Mouse (Mus musculus): ENCODE measurements around the gene C130074G19Rik.

The C130074G19Rik gene

GRCm38 (mm10) chr1:184882281-184883268, at the start of gene C130074G19Rik:
TSS of gene C130074G19Rik (minus strand) at chr1:184883218.
- no peak for DNase-seq (ENCODE audit: extremely low spot score, low read depth, low spot score)

- DNase-seq (ENCODE audit: extremely low spot score, low read depth, low spot score), result no peak
Measured at GRCm38 (mm10) chr1:184931097-184931496, 48.1 kb upstream of the C130074G19Rik start.

- no peak for DNase-seq (ENCODE audit: extremely low spot score, low read depth, low spot score)
Measured at GRCm38 (mm10) chr1:184928382-184928781, 45.4 kb upstream of the C130074G19Rik start.

- DNase-seq (ENCODE audit: extremely low spot score, low read depth, low spot score), result no peak
Measured at GRCm38 (mm10) chr1:184927911-184928310, 44.9 kb upstream of the C130074G19Rik start.

GRCm38 (mm10) chr1:184922824-184923223, 39.8 kb upstream of the C130074G19Rik start:
- DNase-seq (ENCODE audit: extremely low spot score, low read depth, low spot score), result no peak

GRCm38 (mm10) chr1:184920057-184920456, 37.0 kb upstream of the C130074G19Rik start:
- DNase-seq (ENCODE audit: extremely low spot score, low read depth, low spot score), result no peak

GRCm38 (mm10) chr1:184918227-184918888, 35.3 kb upstream of the C130074G19Rik start:
- peak; percentile 2 for DNase-seq (ENCODE audit: extremely low spot score, low read depth, low spot score)

GRCm38 (mm10) chr1:184912336-184912735, 29.3 kb upstream of the C130074G19Rik start:
- DNase-seq (ENCODE audit: extremely low spot score, low read depth, low spot score), result no peak

GRCm38 (mm10) chr1:184911861-184912260, 28.8 kb upstream of the C130074G19Rik start:
- DNase-seq (ENCODE audit: extremely low spot score, low read depth, low spot score), result no peak

GRCm38 (mm10) chr1:184908558-184908957, 25.5 kb upstream of the C130074G19Rik start:
- DNase-seq (ENCODE audit: extremely low spot score, low read depth, low spot score), result no peak

- no peak for DNase-seq (ENCODE audit: extremely low spot score, low read depth, low spot score)
Measured at GRCm38 (mm10) chr1:184905904-184906745, 23.1 kb upstream of the C130074G19Rik start.

GRCm38 (mm10) chr1:184905371-184905770, 22.4 kb upstream of the C130074G19Rik start:
- no peak for DNase-seq (ENCODE audit: extremely low spot score, low read depth, low spot score)

GRCm38 (mm10) chr1:184903697-184904096, 20.7 kb upstream of the C130074G19Rik start:
- DNase-seq (ENCODE audit: extremely low spot score, low read depth, low spot score), result no peak

- no peak for DNase-seq (ENCODE audit: extremely low spot score, low read depth, low spot score)
Measured at GRCm38 (mm10) chr1:184902886-184903285, 19.9 kb upstream of the C130074G19Rik start.

GRCm38 (mm10) chr1:184897350-184897749, 14.3 kb upstream of the C130074G19Rik start:
- no peak for DNase-seq (ENCODE audit: extremely low spot score, low read depth, low spot score)

GRCm38 (mm10) chr1:184891998-184892397, 9.0 kb upstream of the C130074G19Rik start:
- DNase-seq (ENCODE audit: extremely low spot score, low read depth, low spot score), result no peak

- no peak for DNase-seq (ENCODE audit: extremely low spot score, low read depth, low spot score)
Measured at GRCm38 (mm10) chr1:184889454-184889853, 6.4 kb upstream of the C130074G19Rik start.

- no peak for DNase-seq (ENCODE audit: extremely low spot score, low read depth, low spot score)
Measured at GRCm38 (mm10) chr1:184886160-184886559, 3.1 kb upstream of the C130074G19Rik start.

- no peak for DNase-seq (ENCODE audit: extremely low spot score, low read depth, low spot score)
Measured at GRCm38 (mm10) chr1:184881861-184882260, 1.2 kb downstream of the C130074G19Rik start.

- no peak for DNase-seq (ENCODE audit: extremely low spot score, low read depth, low spot score)
Measured at GRCm38 (mm10) chr1:184881211-184881610, 1.8 kb downstream of the C130074G19Rik start.

- no peak for DNase-seq (ENCODE audit: extremely low spot score, low read depth, low spot score)
Measured at GRCm38 (mm10) chr1:184878860-184879259, 4.2 kb downstream of the C130074G19Rik start.
